Mouse (Mus musculus) thymus, adult 2 months (tissue): ENCODE measurements around the gene Tead3.

ENCODE experiments used
- CTCF ChIP-seq: fragments of 200-500 bp; IDR thresholded peaks from 2 replicates; pipeline ENCODE4 v1.5.1; 2012; ENCODE audit warnings: mild to moderate bottlenecking, control low read depth, low read length, moderate library complexity, borderline replicate concordance; ENCODE audit not compliant: control insufficient read depth, poor library complexity, insufficient read depth; ENCODE audit errors: extremely low read depth
- POLR2A ChIP-seq: fragments of 200-500 bp; IDR thresholded peaks from 2 replicates; pipeline ENCODE4 v1.6.1; 2012; ENCODE audit warnings: mild to moderate bottlenecking, low read length, control low read depth, moderate library complexity; ENCODE audit not compliant: control insufficient read depth, poor library complexity, insufficient read depth; ENCODE audit errors: extremely low read depth

DNA sequence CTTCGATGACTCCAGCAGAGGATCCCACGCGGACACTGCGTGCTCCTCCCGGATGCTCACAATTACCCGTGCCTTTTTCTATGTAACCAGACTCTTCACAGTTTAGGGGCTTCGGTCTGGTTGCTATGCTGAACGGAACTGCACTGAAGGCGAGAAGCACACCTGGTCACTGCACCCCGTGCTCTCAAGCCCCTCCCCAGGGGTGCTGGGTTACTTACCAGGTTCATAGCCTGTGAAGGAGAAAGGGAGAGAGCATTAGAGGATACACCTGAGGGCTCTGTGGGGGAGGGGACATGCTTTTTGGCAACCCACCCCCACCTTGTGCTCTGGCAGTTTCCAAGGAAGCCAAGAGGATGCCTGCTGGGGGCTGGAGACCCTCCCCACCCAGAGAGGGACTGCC is 15.3 kb downstream of the Tead3 start:
- TF ChIP-seq CTCF (no peak), POLR2A (no peak)
